Mouse (Mus musculus) G1E (cell line): ENCODE data around the gene Capn9. TPM values are rescaled to one million over a fixed set of nuclear protein-coding genes. Genes with fewer than 3 reads are reported as not detected.

Experiments used
- ATAC-seq: 2 replicates; pipeline ENCODE4 v1.8.0; 2016; ENCODE audit warnings: mild to moderate bottlenecking; ENCODE audit not compliant: insufficient number of reproducible peaks, poor library complexity, low FRiP score, severe bottlenecking; ENCODE audit errors: extremely low read depth
- DNase-seq: peaks from one replicate; pipeline ENCODE4 v3.0.0; 2012; ENCODE audit warnings: low spot score
- H3K27me3 ChIP-seq: 2 replicates; pipeline ENCODE4 v1.6.1; 2012; ENCODE audit warnings: mild to moderate bottlenecking, low read length, inconsistent platforms; ENCODE audit not compliant: insufficient read depth
- H3K36me3 ChIP-seq: replicated peaks from 2 replicates; pipeline ENCODE3; 2012; ENCODE audit warnings: mild to moderate bottlenecking, inconsistent platforms
- H3K4me1 ChIP-seq: 2 replicates; pipeline ENCODE4 v1.6.1; 2012; ENCODE audit warnings: low read depth, low read length, inconsistent platforms, mixed read lengths; ENCODE audit not compliant: insufficient read depth
- H3K4me3 ChIP-seq: 2 replicates; pipeline ENCODE4 v1.5.1; 2012; ENCODE audit warnings: low read depth, mild to moderate bottlenecking, inconsistent platforms, low read length, moderate library complexity, mixed read lengths
- H3K9me3 ChIP-seq: replicated peaks from 2 replicates; pipeline ENCODE4 v1.6.1; 2012; ENCODE audit warnings: inconsistent platforms
- CTCF ChIP-seq: IDR thresholded peaks from 2 replicates; pipeline ENCODE4 v1.5.1; 2012; ENCODE audit warnings: low read depth, low read length, inconsistent platforms, mixed read lengths
- GATA1 ChIP-seq: IDR thresholded peaks from 2 replicates; pipeline ENCODE4 v1.6.1; 2012; ENCODE audit warnings: borderline replicate concordance, low read length, inconsistent platforms, mixed read lengths
- GATA2 ChIP-seq: IDR thresholded peaks from 2 replicates; pipeline ENCODE4 v1.6.1; 2012; ENCODE audit warnings: low read depth, low read length, inconsistent platforms, borderline replicate concordance
- POLR2AphosphoS5 ChIP-seq: IDR thresholded peaks from 2 replicates; pipeline ENCODE4 v1.6.1; 2012; ENCODE audit warnings: low read depth, low read length, inconsistent platforms; ENCODE audit not compliant: insufficient replicate concordance
- TAL1 ChIP-seq: conservative IDR thresholded peaks from 2 replicates; pipeline ENCODE4 v1.6.1; 2012; ENCODE audit warnings: low read depth, low read length, inconsistent platforms, mixed read lengths
- polyA plus RNA-seq: library from polyadenylated mRNA; stranded (reverse); fragments of >175 nt; gene quantifications from 2 replicates; pipeline ENCODE4 v1.2.3, GENCODE M21; 2012
- total RNA-seq, 2 experiments: library from RNA; stranded (forward) in 1 of 2; stranded (reverse) in 1 of 2; fragments of 200-1000 nt in 1 of 2; fragments of >200 nt in 1 of 2; fragmentation: Nextera tagmentation in 1 of 2; gene quantifications; 2 replicates each; pipeline ENCODE4 v1.2.3; 2014 to 2017

Gene Capn9
- total and polyA plus RNA-seq, 3 experiments = not detected

GRCm38 (mm10) chr8:124540906-124541305 lies 35.0 kb upstream of the Capn9 start:
- TF ChIP-seq POLR2AphosphoS5 (no peak), GATA2 (no peak), TAL1 (no peak), GATA1 (no peak), CTCF (no peak)
- Histone ChIP-seq H3K36me3 (peaks cover 93% of the 10 kb centered on the region), H3K27me3 (no peaks in the 10 kb centered on the region), H3K4me1 (peaks cover 6% of the 10 kb centered on the region; the same call in 1 of the 2 replicates), H3K9me3 (no peaks in the 10 kb centered on the region), H3K4me3 (no peak overlapping the region)
- no peak for DNase-seq
- no peak for ATAC-seq

DNA sequence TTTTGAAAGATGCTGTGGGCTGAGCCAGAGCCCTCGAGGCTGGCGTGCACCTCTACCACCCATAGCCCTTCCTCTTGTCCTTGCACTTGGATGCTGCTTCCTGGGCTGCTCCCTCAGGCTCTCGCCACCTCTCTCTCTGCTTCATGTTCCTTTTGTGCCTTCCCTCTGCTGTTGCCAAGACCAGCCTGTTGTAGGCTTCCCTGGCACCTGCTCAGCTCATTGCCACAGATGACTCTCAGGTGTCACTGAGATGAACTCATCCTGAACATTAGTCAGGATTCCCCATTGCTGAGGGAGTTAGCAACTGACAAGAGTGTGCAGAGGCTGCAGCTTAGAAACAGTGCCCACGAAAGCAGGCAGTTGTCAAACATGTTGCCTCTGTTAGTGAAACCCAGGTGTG lies 33.9 kb upstream of the Capn9 start:
- Histone ChIP-seq H3K27me3 (no peaks in the 10 kb centered on the region), H3K4me1 (peaks cover 6% of the 10 kb centered on the region; the same call in 1 of the 2 replicates), H3K36me3 (peaks cover 95% of the 10 kb centered on the region), H3K9me3 (no peaks in the 10 kb centered on the region), H3K4me3 (no peak overlapping the region)
- TF ChIP-seq GATA2 (no peak), GATA1 (no peak), CTCF (no peak), TAL1 (no peak), POLR2AphosphoS5 (no peak)
- DNase-seq (no peak), ATAC-seq (no peak)

DNA sequence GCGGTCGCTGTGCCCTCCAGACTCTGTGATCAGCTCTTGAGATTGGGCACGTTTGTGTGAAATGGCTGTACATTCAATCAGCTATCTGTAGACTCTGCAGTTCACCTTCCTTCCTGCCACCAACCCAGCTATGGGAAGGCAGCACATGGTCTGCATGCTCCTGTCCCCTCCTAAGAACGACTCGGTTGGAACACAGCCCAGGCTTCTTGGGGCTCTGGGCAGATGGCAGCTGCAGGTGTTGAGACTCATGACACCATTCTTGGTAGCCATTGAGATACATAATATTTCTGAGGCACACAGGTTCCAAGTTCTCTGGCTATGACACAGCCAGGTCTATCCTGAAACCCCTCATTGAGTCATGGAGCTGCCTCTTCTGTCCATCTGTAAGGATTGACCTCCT lies 32.6 kb upstream of the Capn9 start:
- no peak for DNase-seq
- Histone ChIP-seq H3K27me3 (no peaks in the 10 kb centered on the region), H3K9me3 (no peaks in the 10 kb centered on the region), H3K36me3 (peaks cover 99% of the 10 kb centered on the region), H3K4me3 (no peak overlapping the region), H3K4me1 (peaks cover 6% of the 10 kb centered on the region; the same call in 1 of the 2 replicates)
- TF ChIP-seq GATA1 (no peak), GATA2 (no peak), POLR2AphosphoS5 (no peak), CTCF (no peak), TAL1 (no peak)
- no peak for ATAC-seq

- Histone ChIP-seq H3K9me3 (no peaks in the 10 kb centered on the region), H3K27me3 (no peaks in the 10 kb centered on the region), H3K4me1 (peaks cover 6% of the 10 kb centered on the region; the same call in 1 of the 2 replicates), H3K36me3 (peaks cover 98% of the 10 kb centered on the region), H3K4me3 (no peak overlapping the region)
- no peak for ATAC-seq
- no peak for TF ChIP-seq GATA2
- no peak for TF ChIP-seq GATA1
- DNase-seq = no peak
These were observed 29.5 kb upstream of the Capn9 start for GRCm38 (mm10) chr8:124546371-124546770.

DNA sequence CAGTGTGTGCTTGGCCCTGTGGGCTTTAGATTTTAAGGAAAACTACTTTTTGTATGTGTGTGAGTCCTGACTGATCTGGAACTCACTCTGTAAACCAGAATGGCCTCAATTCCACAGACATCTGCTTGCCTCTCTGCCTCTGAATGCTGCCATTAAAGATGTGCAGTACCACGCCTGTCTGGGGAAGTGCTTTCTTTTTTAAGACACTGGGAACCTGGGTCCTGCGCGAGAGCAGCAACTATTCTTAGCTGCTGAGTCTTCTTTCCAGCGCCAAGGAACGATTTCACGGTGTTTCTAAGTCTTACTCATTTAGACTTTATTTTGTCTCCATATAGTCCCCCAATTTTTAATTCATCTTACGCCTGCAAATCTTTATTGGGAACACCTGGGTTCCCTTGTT lies 29.1 kb upstream of the Capn9 start:
- Histone ChIP-seq H3K4me1 (peaks cover 6% of the 10 kb centered on the region; the same call in 1 of the 2 replicates), H3K27me3 (no peaks in the 10 kb centered on the region), H3K9me3 (no peaks in the 10 kb centered on the region), H3K4me3 (no peak overlapping the region), H3K36me3 (peaks cover 98% of the 10 kb centered on the region)
- DNase-seq (no peak), ATAC-seq (no peak)
- no peak for TF ChIP-seq CTCF

- TF ChIP-seq GATA2 = no peak
- no peak for TF ChIP-seq POLR2AphosphoS5
- no peak for TF ChIP-seq TAL1
- TF ChIP-seq GATA1 = no peak
- H3K27me3 ChIP-seq = no peaks in the 10 kb centered on the region
- DNase-seq = no peak
- peaks cover 6% of the 10 kb centered on the region; the same call in 1 of the 2 replicates for H3K4me1 ChIP-seq
- H3K4me3 ChIP-seq = no peak overlapping the region
- ATAC-seq = no peak
- H3K9me3 ChIP-seq = no peaks in the 10 kb centered on the region
- H3K36me3 ChIP-seq = peaks cover 98% of the 10 kb centered on the region
These were observed 28.6 kb upstream of the Capn9 start for GRCm38 (mm10) chr8:124547269-124547668.

DNA sequence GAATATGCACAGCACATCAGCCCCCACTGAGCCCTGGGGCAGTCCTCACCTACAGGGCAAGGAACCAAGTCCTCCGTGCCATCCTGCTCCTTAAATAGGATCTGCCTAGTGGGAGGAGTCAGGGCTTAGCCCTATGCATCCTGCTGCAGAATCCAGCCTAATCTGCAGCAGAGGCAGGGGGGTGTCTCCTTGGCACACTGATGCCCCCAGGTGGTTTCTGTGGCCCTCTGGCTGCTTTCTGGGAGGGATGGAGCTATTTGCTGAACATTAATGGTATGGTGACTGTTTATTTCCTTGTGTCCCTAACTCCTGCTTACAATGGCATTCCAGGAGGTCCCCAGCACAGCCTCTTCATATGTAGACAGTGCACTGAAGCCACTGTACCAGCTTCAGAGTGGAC lies 27.7 kb upstream of the Capn9 start:
- H3K4me1 ChIP-seq = peaks cover 6% of the 10 kb centered on the region; the same call in 1 of the 2 replicates
- DNase-seq (no peak), ATAC-seq (no peak)
- H3K36me3 ChIP-seq = peaks cover 96% of the 10 kb centered on the region
- no peaks in the 10 kb centered on the region for H3K9me3 ChIP-seq
- TF ChIP-seq TAL1 (no peak), CTCF (no peak), GATA2 (no peak), POLR2AphosphoS5 (no peak), GATA1 (no peak)
- H3K27me3 ChIP-seq = no peaks in the 10 kb centered on the region
- H3K4me3 ChIP-seq = no peak overlapping the region
